Mouse (Mus musculus): Measurements from ENCODE around the gene Rbfox3. TPM values are rescaled to one million over a fixed set of nuclear protein-coding genes. Genes with fewer than 3 reads are reported as not detected.
"Not testable (repeated sequence)": the region's sequence is repeated elsewhere in the genome, so short reads cannot be mapped to it uniquely, and the experiment has no call there.

Gene Rbfox3
- total RNA-seq, 4 experiments from 2014 or later, result 229 to 281 (median 270) TPM

GRCm38 (mm10) chr11:118825280-118826094, 85.9 kb downstream of the Rbfox3 start:
- DNase-seq (ENCODE audit: low spot score in 2 of 2), result no peak

GRCm38 (mm10) chr11:118821353-118821752, 90.0 kb downstream of the Rbfox3 start:
- DNase-seq (ENCODE audit: low spot score in 2 of 2), result no peak

GRCm38 (mm10) chr11:118818528-118818927, 92.9 kb downstream of the Rbfox3 start:
- DNase-seq (ENCODE audit: low spot score in 2 of 2), result no peak

GRCm38 (mm10) chr11:118815118-118815517, 96.3 kb downstream of the Rbfox3 start:
- peak in 1 of 2 experiments; percentile 54 for DNase-seq (ENCODE audit: low spot score in 2 of 2)

- DNase-seq (ENCODE audit: low spot score in 2 of 2), result no peak
Observed at GRCm38 (mm10) chr11:118813942-118814341, 97.5 kb downstream of the Rbfox3 start.

- no peak for DNase-seq (ENCODE audit: low spot score in 2 of 2)
Observed at GRCm38 (mm10) chr11:118811404-118811803, 100.0 kb downstream of the Rbfox3 start.

- no peak for DNase-seq (ENCODE audit: low spot score in 2 of 2)
Observed at GRCm38 (mm10) chr11:118807511-118807910, 103.9 kb downstream of the Rbfox3 start.

- DNase-seq (ENCODE audit: low spot score in 2 of 2), result no peak
Observed at GRCm38 (mm10) chr11:118794856-118795602, 116.4 kb downstream of the Rbfox3 start.

- peak; percentile 85 to 87 for DNase-seq (ENCODE audit: low spot score in 2 of 2)
Observed at GRCm38 (mm10) chr11:118793639-118794021, 117.8 kb downstream of the Rbfox3 start.

GRCm38 (mm10) chr11:118792916-118793638, 118.3 kb downstream of the Rbfox3 start:
- DNase-seq (ENCODE audit: low spot score in 2 of 2), result no peak

- peak; percentile 65 to 77 for DNase-seq (ENCODE audit: low spot score in 2 of 2)
Observed at GRCm38 (mm10) chr11:118792163-118792915, 119.1 kb downstream of the Rbfox3 start.

- DNase-seq (ENCODE audit: low spot score in 2 of 2), result no peak
Observed at GRCm38 (mm10) chr11:118791391-118791790, 120.0 kb downstream of the Rbfox3 start.

GRCm38 (mm10) chr11:118788091-118788490, 123.3 kb downstream of the Rbfox3 start:
- DNase-seq (ENCODE audit: low spot score in 2 of 2), result no peak

GRCm38 (mm10) chr11:118782677-118783076, 128.7 kb downstream of the Rbfox3 start:
- DNase-seq (ENCODE audit: low spot score in 2 of 2), result no peak

- no peak for DNase-seq (ENCODE audit: low spot score in 2 of 2)
Observed at GRCm38 (mm10) chr11:118775753-118776152, 135.6 kb downstream of the Rbfox3 start.

- DNase-seq (ENCODE audit: low spot score in 2 of 2), result not testable (repeated sequence)
Observed at GRCm38 (mm10) chr11:118774777-118775176, 136.6 kb downstream of the Rbfox3 start.

- peak in 1 of 2 experiments; percentile 60 for DNase-seq (ENCODE audit: low spot score in 2 of 2)
Observed at GRCm38 (mm10) chr11:118773076-118773583, 138.3 kb downstream of the Rbfox3 start.

GRCm38 (mm10) chr11:118771358-118771757, 140.0 kb downstream of the Rbfox3 start:
- DNase-seq (ENCODE audit: low spot score in 2 of 2), result no peak

GRCm38 (mm10) chr11:118770789-118771188, 140.6 kb downstream of the Rbfox3 start:
- DNase-seq (ENCODE audit: low spot score in 2 of 2), result no peak

- DNase-seq (ENCODE audit: low spot score in 2 of 2), result no peak
Observed at GRCm38 (mm10) chr11:118769542-118769941, 141.9 kb downstream of the Rbfox3 start.

GRCm38 (mm10) chr11:118768441-118768840, 143.0 kb downstream of the Rbfox3 start:
- no peak for DNase-seq (ENCODE audit: low spot score in 2 of 2)

Measured in layer of hippocampus, adult 8-10 months (tissue).